Mouse (Mus musculus): ENCODE data around the gene Tas2r116.

GRCm38 (mm10) chr6:132867708-132868107, 12.5 kb downstream of the Tas2r116 start, which contains the start of gene Tas2r110:
- TF ChIP-seq CTCF (IDR thresholded peaks at IDR 0.05; ENCODE audit: insufficient read depth, low read depth, low read length) (no peak), POLR2A (IDR thresholded peaks at IDR 0.05; ENCODE audit: insufficient read depth, low read depth, low read length) (no peak)

Measured in olfactory bulb, adult 2 months (tissue).